12 mouse cellular contexts compared by ENCODE assay signal in the genomic region with DNA sequence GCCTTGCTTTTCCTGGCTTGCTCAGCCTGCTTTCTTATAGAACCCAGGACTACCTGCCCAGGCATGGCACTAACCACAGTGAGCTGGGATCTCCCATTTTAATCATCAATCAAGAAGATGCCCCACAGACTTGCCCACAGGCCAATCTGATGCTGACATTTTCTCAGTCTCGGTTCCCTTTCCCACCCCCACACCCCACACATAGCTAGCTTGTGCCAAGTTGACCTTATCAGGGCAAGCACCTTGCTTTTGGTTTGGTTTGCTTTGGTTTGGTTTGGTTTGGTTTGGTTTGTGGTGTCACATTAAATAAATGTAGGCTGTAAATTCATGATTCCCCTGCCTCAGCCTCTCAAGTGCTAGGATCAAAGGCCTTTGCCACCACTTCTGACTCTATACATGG.
"Had no signal": no experiment of that assay in that cellular context is flagged by ENCODE, and none has a peak within 500 bp of the region (broad histone marks: within the 10 kb centered on the region; RNA-seq: fewer than 3 reads in every experiment).

No protein-coding gene starts in this region.

- DNase-seq: kidney, adult 8-10 months; kidney, postnatal 25 days; liver, embryonic 13.5 days; lung, adult 2 months; lung, postnatal 10 days; lung, postnatal 4 days; right cerebral cortex, postnatal 14 days; thymus, postnatal 4 days had no signal

- H3K4me3 ChIP-seq: limb, embryonic 12.5 days; liver, embryonic 13.5 days; midbrain, embryonic 13.5 days had no signal

- H3K27ac ChIP-seq: limb, embryonic 12.5 days; liver, embryonic 13.5 days; midbrain, embryonic 13.5 days; stomach, postnatal 0 days had no signal

- H3K4me2 ChIP-seq: limb, embryonic 12.5 days; liver, embryonic 13.5 days; midbrain, embryonic 13.5 days had no signal

- ATAC-seq: intestine, postnatal 0 days; midbrain, embryonic 13.5 days had no signal

- H3K4me1 ChIP-seq: limb, embryonic 12.5 days had no signal

- H3K9me3 ChIP-seq: liver, embryonic 13.5 days had no signal

- H3K9ac ChIP-seq: limb, embryonic 12.5 days; liver, embryonic 13.5 days; midbrain, embryonic 13.5 days had no signal

- H3K27me3 ChIP-seq: limb, embryonic 12.5 days; liver, embryonic 13.5 days; midbrain, embryonic 13.5 days had no signal
